In the genomic region with DNA sequence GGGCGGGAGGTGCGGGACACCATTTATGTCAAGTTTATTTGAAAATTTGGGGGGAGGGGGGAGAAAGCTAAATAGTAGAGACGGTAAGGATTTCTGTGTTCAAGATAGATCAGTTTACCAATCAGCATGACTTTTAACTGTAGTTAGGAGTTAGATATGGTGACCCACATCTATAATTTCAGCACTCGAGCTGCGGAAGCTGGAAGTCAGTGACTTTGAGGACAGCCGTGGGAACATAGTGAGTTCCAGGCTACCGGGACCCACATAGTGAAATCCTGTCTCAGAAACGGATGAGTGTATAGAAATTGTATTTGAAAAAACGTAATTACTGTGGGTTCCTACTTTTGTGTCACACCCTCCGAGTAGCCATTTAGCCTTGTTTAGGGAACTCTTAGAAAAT, we compare ENCODE assay signal across 8 mouse cellular contexts. TPM values are rescaled to one million over a fixed set of nuclear protein-coding genes. Genes with fewer than 3 reads are reported as not detected.
DNase-seq lines count a peak whose midpoint lies in the region; ATAC-seq and TF ChIP-seq lines count a peak whose summit lies in the region.

No protein-coding gene starts in this region.

- H3K9me3 ChIP-seq in heart, embryonic 10.5 days: no peaks in the 10 kb centered on the region
- no peaks in the 10 kb centered on the region for H3K9me3 ChIP-seq in forebrain, embryonic 12.5 days
- no peaks in the 10 kb centered on the region for H3K9me3 ChIP-seq in liver, embryonic 14.5 days (ENCODE audit: control insufficient read depth, low read length)

- intact Hi-C loops in heart, postnatal 25 days (cut with DNase I): loop anchor here (2.0 to 5.0 kb wide), 4 partner anchors 14 to 213 kb away; a partner anchor contains a TSS
- intact Hi-C loops in left cerebral cortex, postnatal 36 days (cut with DNase I): loop anchor here (1.0 to 5.0 kb wide), 2 partner anchors 46 to 138 kb away; a partner anchor contains a TSS

- peak overlapping the region; percentile 91 for H3K27ac ChIP-seq in heart, embryonic 10.5 days
- no peak overlapping the region for H3K27ac ChIP-seq in forebrain, embryonic 12.5 days
- peak overlapping the region; percentile 4; the same call in 1 of the 2 replicates for H3K27ac ChIP-seq in liver, embryonic 14.5 days

- ATAC-seq in forebrain, embryonic 12.5 days (ENCODE audit: low FRiP score): no peak
- no peak for ATAC-seq in liver, embryonic 14.5 days (ENCODE audit: insufficient read depth)

- 5% methylated on average over 10 of the region's 10 CpGs for WGBS in heart, embryonic 10.5 days
- 8% methylated on average over 10 of the region's 10 CpGs for WGBS in forebrain, embryonic 12.5 days
- 3% methylated on average over 10 of the region's 10 CpGs for WGBS in liver, embryonic 14.5 days (ENCODE audit: insufficient replicate concordance)

- peaks cover 29% of the 10 kb centered on the region for H3K79me2 ChIP-seq in C2C12 (ENCODE audit: control insufficient read depth, insufficient read depth)

- peak overlapping the region; percentile 75 for H3K4me2 ChIP-seq in forebrain, embryonic 12.5 days
- peak overlapping the region; percentile 92 for H3K4me2 ChIP-seq in liver, embryonic 14.5 days (ENCODE audit: low read depth)

- no peaks in the 10 kb centered on the region for H3K27me3 ChIP-seq in heart, embryonic 10.5 days (ENCODE audit: insufficient read depth, poor library complexity, severe bottlenecking)
- H3K27me3 ChIP-seq in C2C12 (ENCODE audit: control insufficient read depth, insufficient read depth, insufficient read length): no peaks in the 10 kb centered on the region
- no peaks in the 10 kb centered on the region for H3K27me3 ChIP-seq in forebrain, embryonic 12.5 days
- no peaks in the 10 kb centered on the region for H3K27me3 ChIP-seq in liver, embryonic 14.5 days (ENCODE audit: control insufficient read depth, insufficient read depth, low read length)

- TF ChIP-seq CTCF in C2C12 (IDR thresholded peaks at IDR 0.05; ENCODE audit: control insufficient read depth, insufficient read depth, insufficient read length): no peak
- TF ChIP-seq CTCF in liver, embryonic 14.5 days (IDR thresholded peaks at IDR 0.05; ENCODE audit: low read depth): no peak

- peak overlapping the region; percentile 67 for H3K9ac ChIP-seq in forebrain, embryonic 12.5 days
- H3K9ac ChIP-seq in liver, embryonic 14.5 days (replicated peaks): peak overlapping the region; percentile 67

- H3K4me3 ChIP-seq in heart, embryonic 10.5 days: peak overlapping the region; percentile 73
- peak overlapping the region; percentile 82 for H3K4me3 ChIP-seq in C2C12 (ENCODE audit: insufficient read depth, poor library complexity, severe bottlenecking)
- peak overlapping the region; percentile 73 for H3K4me3 ChIP-seq in forebrain, embryonic 12.5 days (replicated peaks)
- H3K4me3 ChIP-seq in liver, embryonic 14.5 days (ENCODE audit: insufficient read depth in 1 of 2, low read depth in 2 of 2, low read length in 2 of 2): peak overlapping the region; percentile 81 to 98

- peaks cover 28% of the 10 kb centered on the region for H3K79me3 ChIP-seq in C2C12 (ENCODE audit: low read depth)

- peaks cover 30% of the 10 kb centered on the region for H3K36me3 ChIP-seq in heart, embryonic 10.5 days
- H3K36me3 ChIP-seq in C2C12 (ENCODE audit: control insufficient read depth, insufficient read depth): peaks cover 29% of the 10 kb centered on the region
- H3K36me3 ChIP-seq in forebrain, embryonic 12.5 days (replicated peaks): peaks cover 18% of the 10 kb centered on the region
- peaks cover 7% of the 10 kb centered on the region; the same call in 1 of the 2 replicates for H3K36me3 ChIP-seq in liver, embryonic 14.5 days (replicated peaks; ENCODE audit: control insufficient read depth, insufficient read depth, low read depth)

- no peak for DNase-seq in heart, embryonic 10.5 days (ENCODE audit: low spot score)
- DNase-seq in heart, postnatal 25 days (ENCODE audit: low spot score): no peak
- no peak for DNase-seq in liver, embryonic 14.5 days (ENCODE audit: low read depth in 3 of 3, low spot score in 3 of 3)
- DNase-seq in left cerebral cortex, postnatal 36 days (ENCODE audit: low spot score in 2 of 2): no peak
- no peak for DNase-seq in layer of hippocampus, adult 8-10 months (ENCODE audit: low spot score in 2 of 2)
- no peak for DNase-seq in ovary, postnatal 10 days (ENCODE audit: low spot score)

- no peak for TF ChIP-seq EP300 in liver, embryonic 14.5 days (IDR thresholded peaks at IDR 0.05; ENCODE audit: low read depth)

- peak overlapping the region; percentile 75 for H3ac ChIP-seq in C2C12 (ENCODE audit: control insufficient read depth, insufficient read length, low read depth)

- H3K4me1 ChIP-seq in heart, embryonic 10.5 days: peaks cover 4% of the 10 kb centered on the region; the same call in 1 of the 2 replicates
- H3K4me1 ChIP-seq in forebrain, embryonic 12.5 days: peaks cover 20% of the 10 kb centered on the region
- H3K4me1 ChIP-seq in liver, embryonic 14.5 days (replicated peaks; ENCODE audit: control insufficient read depth in 2 of 2, insufficient read depth in 2 of 2, low read length in 1 of 2): peaks cover 11 to 14% of the 10 kb centered on the region in 2 experiments; a peak in 3 of 4 replicates

TF ChIP-seq in C2C12, 6 proteins besides CTCF, POLR2A, EP300 and RAD21:
- no peak for TF ChIP-seq FOSL1 (IDR thresholded peaks at IDR 0.05; ENCODE audit: insufficient read depth, low read length, poor library complexity, severe bottlenecking)
- no peak for TF ChIP-seq MAX (IDR thresholded peaks at IDR 0.05)
- no peak for TF ChIP-seq MYOD1 (IDR thresholded peaks at IDR 0.05; ENCODE audit: control insufficient read depth, insufficient read length, low read depth)
- no peak for TF ChIP-seq CEBPB (IDR thresholded peaks at IDR 0.05; ENCODE audit: low read depth)
- TF ChIP-seq USF1 (IDR thresholded peaks at IDR 0.05; ENCODE audit: low read depth): no peak
- no peak for TF ChIP-seq MYOG (IDR thresholded peaks at IDR 0.05; ENCODE audit: control insufficient read depth, extremely low read depth, insufficient read length)

RNA-seq across cellular contexts. Expression of a gene that starts 0.6 kb away (rescaled TPM):
- 8.3 and 9.8 TPM in 2 replicates for polyA plus RNA-seq in heart, embryonic 10.5 days (2016; fragmentation: Nextera tagmentation; extraction: Ambion mirVana)
- 10 to 100 TPM; 10.2 to 12.4 TPM for total RNA-seq in heart, postnatal 25 days (2021)
- polyA plus RNA-seq in C2C12 (2012; fragmentation: generic; extraction: Trizol): 3.0 TPM
- polyA plus RNA-seq in forebrain, embryonic 12.5 days (2016; fragmentation: Nextera tagmentation; extraction: Ambion mirVana): 17.8 and 18.3 TPM in 2 replicates
- polyA plus RNA-seq in liver, embryonic 14.5 days (2012; rRNA removed): 2.2 and 2.8 TPM in 2 replicates
- polyA plus RNA-seq in liver, embryonic 14.5 days (2014; fragmentation: Nextera tagmentation; extraction: Ambion mirVana): 3.1 and 4.1 TPM in 2 replicates
- total RNA-seq in left cerebral cortex, postnatal 36 days (2021): 10 to 100 TPM; 16.2 to 17.3 TPM
- 10 to 100 TPM; 17.7 to 18.8 (median 18.2) TPM for total RNA-seq in layer of hippocampus, adult 8-10 months (2022)

RNA-seq across cellular contexts. Expression of a gene that starts 14.8 kb away (rescaled TPM):
- 3.7 and 3.8 TPM in 2 replicates for polyA plus RNA-seq in heart, embryonic 10.5 days (2016; fragmentation: Nextera tagmentation; extraction: Ambion mirVana)
- total RNA-seq in heart, postnatal 25 days (2021): 1 to 10 TPM; 5.2 to 6.1 TPM
- 1.4 TPM for polyA plus RNA-seq in C2C12 (2012; fragmentation: generic; extraction: Trizol)
- polyA plus RNA-seq in forebrain, embryonic 12.5 days (2016; fragmentation: Nextera tagmentation; extraction: Ambion mirVana): 11.6 and 11.8 TPM in 2 replicates
- polyA plus RNA-seq in liver, embryonic 14.5 days (2012; rRNA removed): 0.32 and 0.45 TPM in 2 replicates
- 0.32 and 0.61 TPM in 2 replicates for polyA plus RNA-seq in liver, embryonic 14.5 days (2014; fragmentation: Nextera tagmentation; extraction: Ambion mirVana)
- 10 to 100 TPM; 12.8 to 12.9 TPM for total RNA-seq in left cerebral cortex, postnatal 36 days (2021)
- total RNA-seq in layer of hippocampus, adult 8-10 months (2022): 10 to 100 TPM; 10.2 to 11.7 (median 10.5) TPM

RNA-seq across cellular contexts. Expression of a gene that starts 42.1 kb away (rescaled TPM):
- not detected in 2 replicates for polyA plus RNA-seq in heart, embryonic 10.5 days (2016; fragmentation: Nextera tagmentation; extraction: Ambion mirVana)
- not detected for total RNA-seq in heart, postnatal 25 days (2021)
- not detected for polyA plus RNA-seq in C2C12 (2012; fragmentation: generic; extraction: Trizol)
- 0.06 and 0.10 TPM in 2 replicates for polyA plus RNA-seq in forebrain, embryonic 12.5 days (2016; fragmentation: Nextera tagmentation; extraction: Ambion mirVana)
- 0.01 TPM in 1 of 2 replicates, not detected in the other for polyA plus RNA-seq in liver, embryonic 14.5 days (2012; rRNA removed)
- polyA plus RNA-seq in liver, embryonic 14.5 days (2014; fragmentation: Nextera tagmentation; extraction: Ambion mirVana): not detected in 2 replicates
- not detected for total RNA-seq in left cerebral cortex, postnatal 36 days (2021)
- under 1 TPM in 2 of 4 experiments, not detected in 2; 0.24 to 0.57 TPM for total RNA-seq in layer of hippocampus, adult 8-10 months (2022)

RNA-seq across cellular contexts. Expression of a gene that starts 46.9 kb away (rescaled TPM):
- polyA plus RNA-seq in heart, embryonic 10.5 days (2016; fragmentation: Nextera tagmentation; extraction: Ambion mirVana): 10.5 and 10.8 TPM in 2 replicates
- total RNA-seq in heart, postnatal 25 days (2021): 10 to 100 TPM; 12.4 to 12.7 TPM
- 2.5 TPM for polyA plus RNA-seq in C2C12 (2012; fragmentation: generic; extraction: Trizol)
- 20.7 and 23.0 TPM in 2 replicates for polyA plus RNA-seq in forebrain, embryonic 12.5 days (2016; fragmentation: Nextera tagmentation; extraction: Ambion mirVana)
- 1.0 and 1.7 TPM in 2 replicates for polyA plus RNA-seq in liver, embryonic 14.5 days (2012; rRNA removed)
- 3.4 and 4.1 TPM in 2 replicates for polyA plus RNA-seq in liver, embryonic 14.5 days (2014; fragmentation: Nextera tagmentation; extraction: Ambion mirVana)
- total RNA-seq in left cerebral cortex, postnatal 36 days (2021): 10 to 100 TPM; 21.0 to 21.1 TPM
- 10 to 100 TPM; 20.7 to 28.9 (median 23.7) TPM for total RNA-seq in layer of hippocampus, adult 8-10 months (2022)
